Mouse (Mus musculus): Measurements from ENCODE around the gene Mcoln3.

GRCm38 (mm10) chr3:146145501-146145900 lies 28.3 kb downstream of the Mcoln3 start:
- TF ChIP-seq CHD2 (IDR thresholded peaks at IDR 0.05; ENCODE audit: low read depth, low read length), result no peak
- no peak for TF ChIP-seq MAFK (IDR thresholded peaks at IDR 0.05; ENCODE audit: insufficient read depth, low read depth, low read length)
- TF ChIP-seq ZC3H11A (IDR thresholded peaks at IDR 0.05; ENCODE audit: borderline replicate concordance, low read depth, low read length), result no peak
- no peak for TF ChIP-seq ZNF384 (IDR thresholded peaks at IDR 0.05; ENCODE audit: low read depth, low read length)

All from ES-E14 (cell line).